Mouse (Mus musculus): Measurements from ENCODE around the gene Trim5.
A peak's percentile ranks its signal among the peaks of the same experiment; 100 is the strongest.
"Not testable (repeated sequence)": the region's sequence is repeated elsewhere in the genome, so short reads cannot be mapped to it uniquely, and the experiment has no call there.

The Trim5 gene

GRCm38 (mm10) chr7:104287576-104288443, at the start of gene Trim5:
Gene Trim5, minus strand, starts transcription at chr7:104288094.
- not testable (repeated sequence) for DNase-seq (ENCODE audit: low spot score)

- not testable (repeated sequence) for DNase-seq (ENCODE audit: low spot score)
Measured at GRCm38 (mm10) chr7:104335547-104335946, 47.7 kb upstream of the Trim5 start.

GRCm38 (mm10) chr7:104329171-104329570, 41.3 kb upstream of the Trim5 start, which contains the start of gene Trim34b:
Gene Trim34b, plus strand, starts transcription at chr7:104329471.
- not testable (repeated sequence) for DNase-seq (ENCODE audit: low spot score)

GRCm38 (mm10) chr7:104322028-104322427, 34.1 kb upstream of the Trim5 start:
- DNase-seq (ENCODE audit: low spot score), result no peak

GRCm38 (mm10) chr7:104315369-104316080, 27.6 kb upstream of the Trim5 start, which contains the start of gene Trim12a:
Gene Trim12a, minus strand, starts transcription at chr7:104315466.
- not testable (repeated sequence) for DNase-seq (ENCODE audit: low spot score)

- no peak for DNase-seq (ENCODE audit: low spot score)
Measured at GRCm38 (mm10) chr7:104314796-104315353, 27.0 kb upstream of the Trim5 start.

- no peak for DNase-seq (ENCODE audit: low spot score)
Measured at GRCm38 (mm10) chr7:104291638-104292400, 3.9 kb upstream of the Trim5 start.

GRCm38 (mm10) chr7:104290641-104291040, 2.7 kb upstream of the Trim5 start:
- DNase-seq (ENCODE audit: low spot score), result no peak

- not testable (repeated sequence) for DNase-seq (ENCODE audit: low spot score)
Measured at GRCm38 (mm10) chr7:104279361-104279760, 8.5 kb downstream of the Trim5 start.

- DNase-seq (ENCODE audit: low spot score), result not testable (repeated sequence)
Measured at GRCm38 (mm10) chr7:104265335-104265734, 22.6 kb downstream of the Trim5 start.

GRCm38 (mm10) chr7:104260380-104260779, 27.5 kb downstream of the Trim5 start:
- not testable (repeated sequence) for DNase-seq (ENCODE audit: low spot score)

GRCm38 (mm10) chr7:104244287-104245181, 43.4 kb downstream of the Trim5 start, which contains the start of gene Trim34a:
Gene Trim34a, plus strand, starts transcription at chr7:104244457.
- DNase-seq (ENCODE audit: low spot score), result peak; percentile 67

- no peak for DNase-seq (ENCODE audit: low spot score)
Measured at GRCm38 (mm10) chr7:104243616-104244015, 44.3 kb downstream of the Trim5 start.

GRCm38 (mm10) chr7:104240857-104241256, 47.0 kb downstream of the Trim5 start:
- no peak for DNase-seq (ENCODE audit: low spot score)

- no peak for DNase-seq (ENCODE audit: low spot score)
Measured at GRCm38 (mm10) chr7:104231203-104231602, 56.7 kb downstream of the Trim5 start.

- peak; percentile 25 for DNase-seq (ENCODE audit: low spot score)
Measured at GRCm38 (mm10) chr7:104218701-104219569, 69.0 kb downstream of the Trim5 start, which contains the start of gene Trim6. Gene Trim6, plus strand, starts transcription at chr7:104218793.

- DNase-seq (ENCODE audit: low spot score), result no peak
Measured at GRCm38 (mm10) chr7:104217881-104218280, 70.0 kb downstream of the Trim5 start.

- DNase-seq (ENCODE audit: low spot score), result no peak
Measured at GRCm38 (mm10) chr7:104216011-104216535, 71.8 kb downstream of the Trim5 start.
